ENCODE assay signal across 22 mouse cellular contexts in the genomic region with DNA sequence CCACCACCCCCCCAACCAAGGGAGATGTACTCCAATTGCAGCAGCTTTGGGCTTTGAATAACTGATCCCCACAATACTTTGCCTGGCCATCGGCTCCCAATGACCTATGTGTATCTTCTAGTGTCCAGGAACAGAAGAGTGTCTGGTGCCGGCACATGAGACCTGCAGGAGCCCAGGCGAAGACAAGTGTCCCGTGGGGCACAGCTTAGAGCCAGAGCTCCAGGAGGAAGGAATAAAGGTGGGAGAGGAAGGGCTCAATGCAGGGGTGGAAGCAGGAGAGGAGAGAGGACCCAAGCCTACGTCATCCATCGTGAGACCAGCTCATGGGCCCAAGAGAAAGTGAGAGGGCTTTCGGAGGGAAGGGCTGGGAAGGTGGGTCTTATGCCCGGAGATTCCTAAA. TPM values are rescaled to one million over a fixed set of nuclear protein-coding genes. Genes with fewer than 3 reads are reported as not detected.
A peak's percentile ranks its signal among the peaks of the same experiment; 100 is the strongest.
DNase-seq lines count a peak whose midpoint lies in the region; ATAC-seq and TF ChIP-seq lines count a peak whose summit lies in the region.
"Had no signal": no experiment of that assay in that cellular context is flagged by ENCODE, and none has a peak within 500 bp of the region (broad histone marks: within the 10 kb centered on the region; RNA-seq: fewer than 3 reads in every experiment).

No protein-coding gene starts in this region.

- no peaks in the 10 kb centered on the region for H3K9me3 ChIP-seq in neural tube, embryonic 12.5 days
- no peaks in the 10 kb centered on the region for H3K9me3 ChIP-seq in neural tube, embryonic 15.5 days (replicated peaks)
- no peaks in the 10 kb centered on the region for H3K9me3 ChIP-seq in lung, postnatal 0 days (ENCODE audit: low read length)
- H3K9me3 ChIP-seq: G1E; heart, embryonic 13.5 days; liver, embryonic 12.5 days had no signal

- ATAC-seq in neural tube, embryonic 12.5 days (ENCODE audit: low FRiP score, low read depth), result peak; percentile 6; the same call in 1 of the 2 replicates
- ATAC-seq in neural tube, embryonic 15.5 days (ENCODE audit: low FRiP score), result no peak
- ATAC-seq in lung, postnatal 0 days, result no peak

- no peak overlapping the region for H3K4me3 ChIP-seq in neural tube, embryonic 12.5 days
- 0 out of 2 replicates have a peak overlapping the region, but pooled peaks have one; percentile 81 for H3K4me3 ChIP-seq in neural tube, embryonic 15.5 days (replicated peaks)
- H3K4me3 ChIP-seq in lung, postnatal 0 days (ENCODE audit: low read depth, low read length), result no peak overlapping the region

- no peak overlapping the region for H3K9ac ChIP-seq in neural tube, embryonic 12.5 days
- no peak overlapping the region for H3K9ac ChIP-seq in neural tube, embryonic 15.5 days (replicated peaks)
- no peak overlapping the region for H3K9ac ChIP-seq in lung, postnatal 0 days (replicated peaks; ENCODE audit: low read depth)

- no peaks in the 10 kb centered on the region for H3K27me3 ChIP-seq in neural tube, embryonic 12.5 days (replicated peaks)
- H3K27me3 ChIP-seq in neural tube, embryonic 15.5 days (replicated peaks), result no peaks in the 10 kb centered on the region
- H3K27me3 ChIP-seq in lung, postnatal 0 days (replicated peaks; ENCODE audit: insufficient read depth, low read length), result no peaks in the 10 kb centered on the region
- H3K27me3 ChIP-seq: heart, embryonic 13.5 days; liver, embryonic 12.5 days had no signal

- H3K27ac ChIP-seq in neural tube, embryonic 12.5 days, result no peak overlapping the region
- no peak overlapping the region for H3K27ac ChIP-seq in neural tube, embryonic 15.5 days (replicated peaks)
- H3K27ac ChIP-seq in lung, postnatal 0 days (ENCODE audit: low read length), result no peak overlapping the region
- H3K27ac ChIP-seq: heart, embryonic 13.5 days; hindbrain, embryonic 14.5 days; left cerebral cortex, adult 2 months; liver, embryonic 12.5 days had no signal

- no peak for TF ChIP-seq CTCF in lung, postnatal 0 days (IDR thresholded peaks at IDR 0.05)

- WGBS in neural tube, embryonic 12.5 days, result 96% methylated on average over 8 of the region's 8 CpGs
- 97% methylated on average over 8 of the region's 8 CpGs for WGBS in neural tube, embryonic 15.5 days
- 93% methylated on average over 8 of the region's 8 CpGs for WGBS in lung, postnatal 0 days

- no peak overlapping the region for H3K4me2 ChIP-seq in neural tube, embryonic 12.5 days (replicated peaks)
- H3K4me2 ChIP-seq in neural tube, embryonic 15.5 days, result no peak overlapping the region
- H3K4me2 ChIP-seq in lung, postnatal 0 days (replicated peaks; ENCODE audit: low read depth, low read length), result no peak overlapping the region

- peak; percentile 48 for DNase-seq in cerebellum, adult 11-12 months
- no peak for DNase-seq in cerebellum, postnatal 10 days
- peak; percentile 88 for DNase-seq in heart, adult 11 months
- no peak for DNase-seq in heart, postnatal 4 days
- DNase-seq in neural tube, embryonic 10.5 days (ENCODE audit: extremely low spot score, low spot score), result no peak
- DNase-seq in lung, postnatal 0 days (ENCODE audit: low spot score), result no peak

- peaks cover 9% of the 10 kb centered on the region for H3K36me3 ChIP-seq in neural tube, embryonic 12.5 days
- H3K36me3 ChIP-seq in neural tube, embryonic 15.5 days, result 0 out of 2 replicates have a peak, but pooled peaks cover 8% of the 10 kb centered on the region
- 0 out of 2 replicates have a peak, but pooled peaks cover 2% of the 10 kb centered on the region for H3K36me3 ChIP-seq in lung, postnatal 0 days (ENCODE audit: insufficient read depth, low read length)

- H3K4me1 ChIP-seq in neural tube, embryonic 12.5 days, result peaks cover 20% of the 10 kb centered on the region
- peaks cover 20% of the 10 kb centered on the region for H3K4me1 ChIP-seq in neural tube, embryonic 15.5 days
- peaks cover 8% of the 10 kb centered on the region; the same call in 1 of the 2 replicates for H3K4me1 ChIP-seq in lung, postnatal 0 days (ENCODE audit: insufficient read depth, low read depth, low read length)

- no peak for TF ChIP-seq EP300 in lung, postnatal 0 days (IDR thresholded peaks at IDR 0.05)

RNA-seq across cellular contexts. Expression of a gene that starts 0.7 kb away (rescaled TPM):
- total RNA-seq in heart, postnatal 4 days (2021), result 1 to 10 TPM; 5.4 to 6.8 TPM
- 19.4 and 20.3 TPM in 2 replicates for polyA plus RNA-seq in neural tube, embryonic 12.5 days (2016; fragmentation: Nextera tagmentation; extraction: Ambion mirVana)
- polyA plus RNA-seq in neural tube, embryonic 15.5 days (2015; fragmentation: Nextera tagmentation; extraction: Ambion mirVana), result 13.9 and 16.2 TPM in 2 replicates
- 8.2 and 8.7 TPM in 2 replicates for polyA plus RNA-seq in lung, postnatal 0 days (2015; fragmentation: Nextera tagmentation; extraction: Ambion mirVana)
- total RNA-seq: monocyte, adult 5-6 weeks had no signal

RNA-seq across cellular contexts. Expression of a gene that starts 1.2 kb away (rescaled TPM):
- total RNA-seq in heart, postnatal 4 days (2021), result not detected
- not detected in 2 replicates for polyA plus RNA-seq in neural tube, embryonic 12.5 days (2016; fragmentation: Nextera tagmentation; extraction: Ambion mirVana)
- 0.22 and 0.35 TPM in 2 replicates for polyA plus RNA-seq in neural tube, embryonic 15.5 days (2015; fragmentation: Nextera tagmentation; extraction: Ambion mirVana)
- not detected in 2 replicates for polyA plus RNA-seq in lung, postnatal 0 days (2015; fragmentation: Nextera tagmentation; extraction: Ambion mirVana)
- total RNA-seq: adrenal gland, postnatal 10 days; G1E; gastrocnemius, postnatal 10 days; heart, adult 18-20 months; heart, postnatal 25 days; monocyte, adult 5-6 weeks had no signal
- polyA plus RNA-seq: activated CD4-positive, CD25-positive, alpha-beta regulatory T cell, adult 4 months; CD4-positive, CD25-positive, alpha-beta regulatory T cell, adult 4 months; heart, embryonic 13.5 days; intestine, embryonic 14.5 days; kidney, embryonic 14.5 days had no signal

RNA-seq across cellular contexts. Expression of a gene that starts 7.7 kb away (rescaled TPM):
- 1 to 10 TPM; 5.9 to 6.2 TPM for total RNA-seq in heart, postnatal 4 days (2021)
- 31.9 and 38.5 TPM in 2 replicates for polyA plus RNA-seq in neural tube, embryonic 12.5 days (2016; fragmentation: Nextera tagmentation; extraction: Ambion mirVana)
- polyA plus RNA-seq in neural tube, embryonic 15.5 days (2015; fragmentation: Nextera tagmentation; extraction: Ambion mirVana), result 47.9 and 59.6 TPM in 2 replicates
- 14.8 and 16.6 TPM in 2 replicates for polyA plus RNA-seq in lung, postnatal 0 days (2015; fragmentation: Nextera tagmentation; extraction: Ambion mirVana)

RNA-seq across cellular contexts. Expression of a gene that starts 7.8 kb away (rescaled TPM):
- 10 to 100 TPM; 23.0 to 25.6 TPM for total RNA-seq in heart, postnatal 4 days (2021)
- 84.1 and 90.7 TPM in 2 replicates for polyA plus RNA-seq in neural tube, embryonic 12.5 days (2016; fragmentation: Nextera tagmentation; extraction: Ambion mirVana)
- 81.1 and 89.4 TPM in 2 replicates for polyA plus RNA-seq in neural tube, embryonic 15.5 days (2015; fragmentation: Nextera tagmentation; extraction: Ambion mirVana)
- polyA plus RNA-seq in lung, postnatal 0 days (2015; fragmentation: Nextera tagmentation; extraction: Ambion mirVana), result 40.5 and 45.8 TPM in 2 replicates

RNA-seq across cellular contexts. Expression of a gene that starts 22.6 kb away (rescaled TPM):
- under 1 TPM; 0.41 TPM for total RNA-seq in heart, postnatal 4 days (2021)
- polyA plus RNA-seq in neural tube, embryonic 12.5 days (2016; fragmentation: Nextera tagmentation; extraction: Ambion mirVana), result 12.4 and 13.8 TPM in 2 replicates
- 21.5 and 28.5 TPM in 2 replicates for polyA plus RNA-seq in neural tube, embryonic 15.5 days (2015; fragmentation: Nextera tagmentation; extraction: Ambion mirVana)
- polyA plus RNA-seq in lung, postnatal 0 days (2015; fragmentation: Nextera tagmentation; extraction: Ambion mirVana), result 0.26 and 0.35 TPM in 2 replicates

Comparison
In these comparisons a context has a peak if more than half of its experiments do, and no peak if none do; other contexts are left out.
1. DNase-seq: peak in cerebellum, adult 11-12 months (single experiment) and heart, adult 11 months (single experiment); none in cerebellum, postnatal 10 days (0 of 2), heart, postnatal 4 days (single experiment), neural tube, embryonic 10.5 days (single experiment) and lung, postnatal 0 days (single experiment).